ENCODE assay signal across 13 mouse cellular contexts in the genomic region with DNA sequence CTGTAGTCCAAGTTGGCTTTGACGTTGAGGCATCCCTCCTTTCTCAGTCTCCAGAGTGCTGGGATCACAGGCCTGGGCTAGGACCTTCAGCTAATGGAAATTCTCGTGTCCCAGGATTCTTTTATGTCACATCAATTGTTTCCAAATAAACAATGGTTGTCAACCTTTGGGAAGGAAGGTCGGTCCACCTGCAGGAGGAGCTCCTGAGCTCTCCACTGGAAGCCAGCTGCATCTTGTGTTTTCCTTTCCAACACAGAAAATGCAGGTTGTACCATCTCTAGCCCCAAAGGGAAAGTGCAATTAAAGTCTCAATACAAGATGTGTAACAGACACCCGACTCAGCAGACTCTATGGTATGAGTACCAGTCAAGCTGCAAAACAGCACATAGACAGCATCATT. TPM values are rescaled to one million over a fixed set of nuclear protein-coding genes. Genes with fewer than 3 reads are reported as not detected.
DNase-seq lines count a peak whose midpoint lies in the region; TF ChIP-seq lines count a peak whose summit lies in the region.
"Had no signal": no experiment of that assay in that cellular context is flagged by ENCODE, and none has a peak within 500 bp of the region (broad histone marks: within the 10 kb centered on the region; RNA-seq: fewer than 3 reads in every experiment).

No protein-coding gene starts in this region.

- no peaks in the 10 kb centered on the region for H3K4me1 ChIP-seq in embryonic fibroblast, embryonic 13.5 days (ENCODE audit: control insufficient read depth, insufficient read depth, low read length)
- no peaks in the 10 kb centered on the region for H3K4me1 ChIP-seq in cerebellum, adult 2 months (ENCODE audit: control insufficient read depth, insufficient read depth, low read length)
- H3K4me1 ChIP-seq: embryonic facial prominence, embryonic 15.5 days; hindbrain, embryonic 15.5 days; limb, embryonic 12.5 days had no signal

- peak; percentile 50 for TF ChIP-seq CTCF in layer of hippocampus, adult 2 months (conservative IDR thresholded peaks at IDR 0.05)
- TF ChIP-seq CTCF in embryonic fibroblast, embryonic 13.5 days (IDR thresholded peaks at IDR 0.05; ENCODE audit: borderline replicate concordance, insufficient read depth, low read length): peak; percentile 11; the same call in 1 of the 2 replicates
- TF ChIP-seq CTCF in cerebellum, adult 2 months (IDR thresholded peaks at IDR 0.05; ENCODE audit: borderline replicate concordance, insufficient read depth, low read depth, low read length): no peak

- H3K27ac ChIP-seq in layer of hippocampus, adult 2 months: no peak overlapping the region
- no peak overlapping the region for H3K27ac ChIP-seq in embryonic fibroblast, embryonic 13.5 days (ENCODE audit: insufficient read depth, low read length)
- no peak overlapping the region for H3K27ac ChIP-seq in cerebellum, adult 2 months (ENCODE audit: insufficient read depth, low read length)
- H3K27ac ChIP-seq: embryonic facial prominence, embryonic 15.5 days; hindbrain, embryonic 15.5 days; limb, embryonic 12.5 days had no signal

- peak; percentile 8 for DNase-seq in embryo, embryonic 10 days (ENCODE audit: low spot score)
- DNase-seq in embryo, embryonic 10.5 days (ENCODE audit: low spot score): no peak
- DNase-seq in layer of hippocampus, adult 2 months (ENCODE audit: low spot score in 2 of 2): no peak
- no peak for DNase-seq in layer of hippocampus, adult 11-12 months (ENCODE audit: low spot score)
- peak; percentile 18 to 24 for DNase-seq in B cell, adult 2 months
- DNase-seq in cerebellum, adult 2 months: no peak
- DNase-seq in right cerebral cortex, postnatal 36 days (ENCODE audit: low spot score in 2 of 2): no peak
- DNase-seq: cerebellum, postnatal 10 days had no signal

- TF ChIP-seq POLR2A in embryonic fibroblast, embryonic 13.5 days (IDR thresholded peaks at IDR 0.05; ENCODE audit: low read depth, low read length): no peak
- no peak for TF ChIP-seq POLR2A in cerebellum, adult 2 months (IDR thresholded peaks at IDR 0.05; ENCODE audit: borderline replicate concordance, insufficient read depth, low read length)

- H3K4me3 ChIP-seq in layer of hippocampus, adult 2 months: no peak overlapping the region
- no peak overlapping the region for H3K4me3 ChIP-seq in embryonic fibroblast, embryonic 13.5 days (ENCODE audit: insufficient read depth, low read length)
- no peak overlapping the region for H3K4me3 ChIP-seq in cerebellum, adult 2 months (replicated peaks; ENCODE audit: insufficient read depth, low read depth, low read length)
- H3K4me3 ChIP-seq: embryonic facial prominence, embryonic 15.5 days; hindbrain, embryonic 15.5 days; limb, embryonic 12.5 days; myocyte had no signal

- WGBS in cerebellum, adult 2 months: 50% methylated on average over 4 of the region's 4 CpGs

- no peaks in the 10 kb centered on the region for H3K27me3 ChIP-seq in cerebellum, adult 2 months (ENCODE audit: control insufficient read depth, insufficient read depth, low read length)
- H3K27me3 ChIP-seq: embryonic facial prominence, embryonic 15.5 days; hindbrain, embryonic 15.5 days; limb, embryonic 12.5 days had no signal

RNA-seq across cellular contexts. Expression of gene Cmah, which starts 21.0 kb away (rescaled TPM):
- total RNA-seq in layer of hippocampus, adult 2 months (2021): under 1 TPM; 0.44 to 0.59 TPM
- 0.78 and 1.1 TPM in 2 replicates for polyA plus RNA-seq in embryonic fibroblast, embryonic 13.5 days (2011; ENCODE audit: insufficient read length, low read depth, missing spikeins)
- 0.05 and 0.10 TPM in 2 replicates for polyA plus RNA-seq in cerebellum, adult 2 months (2012; rRNA removed)

RNA-seq across cellular contexts. Expression of gene Carmil1, which starts 25.7 kb away (rescaled TPM):
- 10 to 100 TPM; 37.0 to 47.9 TPM for total RNA-seq in layer of hippocampus, adult 2 months (2021)
- 29.1 TPM in 2 replicates for polyA plus RNA-seq in embryonic fibroblast, embryonic 13.5 days (2011; ENCODE audit: insufficient read length, low read depth, missing spikeins)
- 23.7 and 24.8 TPM in 2 replicates for polyA plus RNA-seq in cerebellum, adult 2 months (2012; rRNA removed)

Comparison
In these comparisons a context has a peak if more than half of its experiments do, and no peak if none do; other contexts are left out.
1. DNase-seq: peak in embryo, embryonic 10 days (single experiment) and B cell, adult 2 months (2 of 2); none in embryo, embryonic 10.5 days (single experiment), layer of hippocampus, adult 2 months (0 of 2), layer of hippocampus, adult 11-12 months (single experiment), cerebellum, adult 2 months (0 of 2) and right cerebral cortex, postnatal 36 days (0 of 2).